Mouse (Mus musculus) frontal cortex, adult 2 months (tissue): ENCODE results near the gene Tmem53. TPM values are rescaled to one million over a fixed set of nuclear protein-coding genes. Genes with fewer than 3 reads are reported as not detected.

ENCODE experiments used
- DNase-seq, 2 experiments: peaks; one replicate each; pipeline ENCODE4 v3.0.0; 2022; ENCODE audit warnings: low spot score in 1 of 2; ENCODE audit errors: extremely low spot score in 1 of 2
- polyA plus RNA-seq: library from polyadenylated mRNA; depleted of rRNA; stranded (reverse); fragments of >200 nt; gene quantifications from 2 replicates; pipeline ENCODE4 v1.2.3, GENCODE M21; 2012; rRNA removed

The Tmem53 gene
- polyA plus RNA-seq: 6.3 and 7.9 TPM in 2 replicates

DNA sequence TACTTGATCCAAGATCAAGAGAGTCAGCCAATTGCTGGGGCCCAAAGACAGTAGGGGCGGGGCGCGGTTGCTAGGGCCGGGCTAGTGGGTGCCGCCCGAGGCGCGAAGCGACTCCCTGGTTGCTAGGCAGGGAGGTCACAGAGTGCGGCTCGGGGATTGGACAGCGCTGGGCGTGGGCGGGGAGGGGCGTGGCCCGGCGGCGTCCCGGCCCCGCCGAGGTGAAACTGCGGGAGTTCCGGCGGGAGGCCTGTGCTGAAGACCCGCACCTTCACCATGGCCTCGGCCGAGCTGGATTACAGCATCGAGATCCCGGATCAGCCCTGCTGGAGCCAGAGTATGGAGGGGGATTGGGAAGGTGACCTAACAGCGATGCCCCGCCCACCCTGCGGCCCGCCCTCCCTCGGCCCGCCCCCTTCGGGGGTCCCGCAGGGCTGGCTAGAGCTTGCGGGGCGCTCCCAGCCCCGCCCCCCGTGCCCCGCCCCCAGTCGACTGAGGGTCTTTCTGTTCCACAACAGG is at the start of gene Tmem53, which contains the start of gene Armh1:
TSS of gene Tmem53 (plus strand) at position 151 of the 516 bp plus-strand sequence.
TSS of gene Armh1 (minus strand) at position 325 of the 516 bp plus-strand sequence.
- peak; percentile 50 to 81 for DNase-seq

DNA sequence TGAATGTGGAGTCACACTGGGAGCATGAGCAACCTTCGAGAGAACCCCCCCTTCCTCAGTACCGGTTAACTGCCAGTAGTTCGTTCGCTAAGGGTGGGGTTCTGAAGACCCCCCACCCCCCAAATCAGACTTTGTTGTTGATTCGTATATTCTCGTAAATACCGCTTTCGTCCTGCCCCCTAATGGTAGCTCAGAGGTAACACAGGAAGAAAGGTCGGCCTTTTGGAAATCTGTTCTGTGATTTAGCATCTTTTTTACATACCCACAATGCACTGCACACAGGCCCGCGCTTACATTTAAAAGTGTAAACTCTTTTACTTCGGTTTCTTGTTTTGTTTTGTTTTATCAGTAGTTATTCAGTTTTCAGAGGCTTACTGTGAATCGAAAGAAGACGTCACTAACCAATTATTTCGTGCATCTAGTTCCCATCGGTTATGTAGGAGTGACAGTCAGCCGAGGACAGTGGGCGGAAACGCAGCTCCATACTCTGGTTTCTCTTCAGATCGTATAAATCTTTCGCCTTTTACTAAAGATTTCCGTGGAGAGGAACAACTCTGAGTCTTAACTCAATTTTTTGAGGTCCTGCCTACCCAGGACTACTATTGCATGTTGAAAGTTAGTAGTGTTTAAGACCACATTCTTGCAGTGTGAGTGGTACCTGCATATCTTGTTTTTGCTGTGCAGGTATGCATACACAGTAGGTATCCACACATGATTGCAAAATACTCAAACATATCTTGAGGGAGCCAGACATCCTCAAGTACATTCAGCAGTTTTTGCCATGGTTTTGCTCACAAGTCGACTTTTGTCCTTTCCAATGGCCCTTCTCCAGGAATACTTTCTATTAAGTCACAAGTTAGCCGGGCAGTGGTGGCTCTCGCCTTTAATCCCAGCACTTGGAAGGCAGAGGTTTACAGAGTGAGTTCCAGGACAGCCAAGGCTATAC is 49.4 kb upstream of the Tmem53 start:
- DNase-seq: peak in 1 of 2 experiments; percentile 65

DNA sequence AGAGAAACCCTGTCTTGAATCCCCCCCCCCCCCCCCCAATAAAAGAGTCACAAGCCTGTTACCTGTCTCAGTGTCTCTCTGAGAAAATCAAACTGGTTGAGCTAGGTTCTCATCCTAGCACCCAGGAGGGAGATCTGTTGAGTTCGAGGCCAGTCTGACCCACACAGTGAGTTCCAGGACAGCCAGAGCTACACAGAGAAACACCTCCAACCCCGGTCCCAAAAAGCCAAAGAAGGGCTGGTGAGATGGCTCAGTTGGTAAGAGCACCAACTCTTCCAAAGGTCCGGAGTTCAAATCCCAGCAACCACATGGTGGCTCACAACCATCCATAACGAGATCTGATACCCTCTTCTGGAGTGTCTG is 48.8 kb upstream of the Tmem53 start:
- no peak for DNase-seq

DNA sequence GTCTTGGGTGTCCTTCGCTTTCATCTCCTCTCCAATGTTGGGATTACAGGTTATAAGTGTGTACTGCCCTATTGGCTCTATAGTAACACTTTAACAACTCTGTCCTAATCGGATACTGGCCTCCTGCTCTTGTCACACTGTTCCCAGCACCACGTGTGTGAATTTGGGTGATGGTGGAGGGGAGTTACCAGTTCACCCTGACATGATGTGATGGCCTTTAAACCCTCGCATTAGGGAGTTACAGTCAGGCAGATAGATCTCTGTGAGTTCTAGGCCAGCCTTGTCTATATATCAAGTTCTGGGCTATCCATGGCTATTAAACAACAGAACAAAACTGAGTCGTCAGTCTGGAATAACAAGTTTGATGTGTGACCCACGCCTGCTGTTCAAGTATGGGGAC is 42.2 kb upstream of the Tmem53 start:
- no peak for DNase-seq

DNA sequence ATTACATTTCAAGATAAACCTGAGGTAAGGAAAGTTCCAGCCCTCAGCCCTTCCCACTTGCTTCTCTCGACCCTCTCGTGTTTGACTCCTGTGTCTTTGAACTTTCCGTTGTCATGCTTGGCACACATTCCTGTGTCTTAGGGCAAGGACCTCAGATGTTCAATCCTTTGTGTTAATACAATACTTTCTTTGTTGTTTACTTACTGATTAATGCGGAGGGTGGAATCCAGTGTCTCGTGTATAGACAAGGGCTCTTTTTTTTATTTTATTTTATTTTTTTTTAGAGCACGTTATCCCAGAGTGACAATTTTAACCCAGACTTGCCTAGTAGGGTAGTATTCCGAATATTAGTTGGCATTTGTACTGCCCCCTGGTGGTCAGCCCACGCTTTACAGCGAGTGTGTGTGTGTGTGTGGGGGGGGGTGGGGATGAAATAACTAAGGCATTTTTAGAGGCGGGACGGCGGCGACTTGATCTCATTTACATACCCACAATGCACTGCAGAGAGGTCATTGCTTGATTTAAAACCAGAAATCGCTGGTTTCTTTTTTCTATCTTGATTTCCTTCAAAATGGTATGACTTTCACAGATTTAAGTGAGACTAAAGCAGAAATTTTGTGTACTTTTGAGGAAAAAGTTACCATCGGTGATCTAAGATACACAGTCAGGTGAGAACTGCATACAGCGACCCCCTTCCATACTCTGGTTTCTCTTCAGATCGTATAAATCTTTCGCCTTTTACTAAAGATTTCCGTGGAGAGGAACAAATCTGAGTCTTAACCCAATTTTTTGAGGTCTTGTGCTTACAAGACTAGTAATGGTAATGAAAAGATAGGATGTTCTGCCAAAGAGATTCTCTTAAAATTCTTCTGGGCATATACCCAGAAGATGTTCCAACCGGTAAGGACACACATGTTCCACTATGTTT is 41.3 kb upstream of the Tmem53 start:
- DNase-seq: peak in 1 of 2 experiments; percentile 68

DNA sequence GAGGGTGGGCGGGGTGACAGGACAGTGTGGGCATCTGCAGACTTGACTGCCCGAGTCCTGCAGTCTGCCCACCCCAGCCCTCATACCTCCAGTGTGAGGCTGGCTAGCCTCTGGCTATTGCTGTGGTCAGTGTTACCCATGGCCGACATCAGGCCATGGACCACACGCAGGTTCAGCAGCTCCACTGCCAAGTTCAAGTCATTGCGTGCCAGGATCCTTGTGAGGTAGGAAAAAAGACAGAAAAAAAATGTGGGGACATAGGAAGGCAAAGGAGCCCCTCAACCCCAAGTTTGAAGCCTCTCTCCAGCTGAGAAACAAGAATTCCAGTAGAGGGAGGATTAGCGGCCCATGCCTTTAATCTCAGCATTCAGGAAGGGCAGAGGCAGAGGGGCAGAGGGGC is 37.5 kb upstream of the Tmem53 start:
- no peak for DNase-seq

DNA sequence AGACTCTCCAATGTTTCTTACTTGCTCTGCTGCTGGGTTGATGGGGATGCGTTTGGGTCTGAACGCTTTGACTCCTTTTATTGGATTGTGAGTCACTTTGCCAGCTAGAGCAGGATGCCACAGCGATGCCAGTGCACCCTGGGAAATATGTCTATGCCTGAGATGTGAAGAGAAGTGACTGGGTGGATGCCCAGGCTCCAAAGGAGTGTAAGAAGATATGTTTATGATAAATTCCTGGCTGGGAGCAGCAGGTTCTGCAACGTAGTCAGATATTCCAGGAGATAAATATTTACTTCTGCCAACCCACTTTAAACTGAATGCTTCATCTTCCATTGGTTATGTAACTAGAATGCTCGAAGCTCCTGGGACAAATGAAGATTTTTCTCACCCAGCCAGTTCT is 34.7 kb upstream of the Tmem53 start:
- DNase-seq: peak in 1 of 2 experiments; percentile 52

DNA sequence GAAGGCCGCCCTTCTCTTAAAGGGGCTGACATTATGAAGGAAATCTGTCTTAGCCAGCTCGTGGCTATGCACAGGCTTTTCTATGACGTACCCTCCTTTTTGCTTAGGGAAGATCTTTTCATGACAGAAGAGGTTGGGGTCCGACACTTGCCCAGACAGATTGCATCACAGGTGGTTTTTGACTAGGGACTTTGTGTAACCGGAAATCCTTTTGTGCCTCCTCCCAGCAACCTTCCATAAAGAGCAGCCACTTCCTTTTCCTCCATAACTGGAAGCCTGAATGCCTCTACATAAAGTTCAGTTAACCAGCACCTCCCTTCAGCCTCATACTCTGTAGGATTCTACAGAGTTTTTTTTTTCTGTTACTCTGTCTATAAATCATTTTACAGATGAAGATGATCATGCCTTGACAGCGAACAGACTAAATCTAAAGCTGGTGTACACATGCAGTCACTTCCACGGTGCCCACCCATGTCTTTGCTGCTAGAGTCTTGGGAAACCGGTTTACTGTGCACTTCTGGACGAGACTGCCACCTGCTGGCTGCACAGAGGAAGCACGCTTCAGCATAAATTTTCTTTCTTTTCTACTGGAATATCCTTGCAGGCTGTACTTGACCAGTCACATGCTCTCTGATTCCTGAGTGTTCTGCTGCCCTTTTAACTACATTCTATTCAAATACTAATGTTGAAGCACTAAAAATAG is 33.1 kb upstream of the Tmem53 start:
- DNase-seq: peak in 1 of 2 experiments; percentile 73

DNA sequence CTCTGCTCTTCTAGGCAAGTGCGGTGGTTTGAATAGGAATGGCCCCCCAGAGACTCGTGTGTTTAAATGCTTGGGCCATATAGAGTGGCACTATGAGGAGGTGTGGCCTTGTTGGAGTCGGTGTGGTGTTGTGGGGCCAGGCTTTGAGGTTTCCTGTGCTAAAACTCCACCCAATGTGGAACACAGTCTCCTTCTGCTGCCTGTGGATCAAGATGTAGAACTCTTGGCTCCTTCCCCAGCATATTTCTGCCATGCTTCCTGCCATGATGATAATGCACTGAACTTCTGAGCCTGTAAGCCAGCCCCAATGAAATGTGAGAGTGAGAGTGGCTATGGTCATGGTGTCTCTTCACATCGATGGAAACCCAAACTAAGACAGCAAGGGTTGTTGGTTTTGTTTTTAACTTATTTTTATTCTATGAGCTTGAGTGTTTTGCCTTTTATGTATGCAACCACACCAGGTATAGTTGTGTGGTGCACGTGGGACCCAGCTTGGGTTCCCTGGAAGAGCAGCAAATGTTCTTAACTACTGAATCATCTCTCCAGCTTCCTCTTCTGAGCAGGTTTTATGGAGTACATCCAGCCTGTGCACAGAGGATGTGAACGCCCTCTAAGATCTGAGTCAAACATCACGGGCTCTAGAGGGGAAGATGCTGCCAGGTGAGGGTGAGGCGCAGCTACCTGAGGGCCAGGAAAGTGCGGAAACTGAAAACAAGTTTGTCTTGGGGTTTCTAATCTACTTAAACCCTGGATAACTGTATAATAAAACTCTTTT is 30.8 kb upstream of the Tmem53 start:
- no peak for DNase-seq

DNA sequence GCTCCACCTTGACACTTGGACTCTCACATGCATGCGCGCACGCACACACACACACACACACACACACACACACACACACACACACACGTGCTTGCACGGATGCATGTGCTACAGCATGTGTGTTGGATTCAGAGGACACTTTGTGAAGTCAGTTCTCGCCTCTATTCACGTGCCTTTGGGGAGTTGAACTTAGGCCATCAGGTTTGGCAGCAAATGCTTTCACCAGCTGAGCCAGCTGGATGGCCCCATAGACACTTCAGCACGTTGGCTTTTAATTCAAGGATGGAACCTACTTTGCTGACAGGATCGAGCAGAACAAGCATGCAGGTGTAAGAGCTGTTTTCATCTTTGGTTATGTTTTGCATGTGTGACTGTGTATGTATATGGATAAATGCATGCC is 29.9 kb upstream of the Tmem53 start:
- no peak for DNase-seq

DNA sequence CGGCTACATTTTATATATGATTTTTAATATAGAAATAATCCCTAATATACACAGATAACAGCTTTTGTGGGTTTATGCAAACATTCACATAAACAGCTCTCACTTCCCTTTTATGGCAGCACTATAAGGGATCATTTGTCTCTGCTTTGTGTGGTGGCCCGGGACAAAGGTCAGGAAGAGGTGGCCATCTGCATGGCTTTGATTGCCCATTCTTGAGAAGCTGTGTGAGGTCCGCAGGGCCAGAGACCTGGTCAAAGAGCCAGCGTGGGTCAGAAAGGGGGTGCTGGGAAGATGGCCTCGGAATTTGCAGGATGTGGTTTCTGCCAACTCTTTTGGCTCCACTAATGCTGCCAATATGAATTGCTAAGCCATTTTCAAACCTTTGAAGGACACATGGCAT is 28.8 kb upstream of the Tmem53 start:
- DNase-seq: no peak

DNA sequence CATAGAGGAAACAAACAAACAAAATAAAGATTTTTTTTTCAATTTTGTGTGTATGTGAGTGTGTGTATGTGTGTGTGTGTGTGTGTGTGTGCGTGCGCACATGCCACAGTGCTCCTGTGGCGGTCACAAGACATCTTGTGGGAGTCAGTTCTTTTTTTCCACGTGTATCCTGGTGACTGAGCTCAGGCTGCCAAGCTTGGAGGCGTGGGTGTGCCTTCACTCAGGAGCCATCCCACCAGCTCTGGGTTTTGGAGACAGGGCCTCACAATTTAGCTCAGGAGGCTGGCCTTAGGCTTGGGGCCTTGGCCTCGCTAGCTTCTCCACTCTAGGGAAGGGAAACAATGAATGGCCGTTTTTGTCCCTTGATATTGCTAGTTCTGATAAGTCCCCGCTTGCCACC is 27.6 kb upstream of the Tmem53 start:
- no peak for DNase-seq

DNA sequence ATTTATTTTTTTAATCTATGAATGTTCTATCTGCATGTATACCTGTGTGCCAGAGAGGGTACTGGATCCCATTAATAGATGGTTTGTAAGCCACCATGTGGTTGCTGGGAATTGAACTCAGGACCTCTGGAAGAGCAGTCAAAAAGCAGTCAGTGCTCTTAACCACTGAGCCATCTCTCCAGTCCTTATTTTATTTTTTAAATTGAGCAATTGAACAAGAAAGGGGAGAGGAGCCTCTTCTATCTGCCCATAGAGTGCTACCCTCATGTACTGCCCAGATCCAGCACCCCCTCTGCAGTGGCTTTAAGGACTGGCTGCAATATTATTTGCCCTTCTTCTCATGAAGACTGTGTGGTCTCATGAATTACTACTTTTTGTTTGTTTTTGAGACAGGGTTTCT is 26.5 kb upstream of the Tmem53 start:
- no peak for DNase-seq

DNA sequence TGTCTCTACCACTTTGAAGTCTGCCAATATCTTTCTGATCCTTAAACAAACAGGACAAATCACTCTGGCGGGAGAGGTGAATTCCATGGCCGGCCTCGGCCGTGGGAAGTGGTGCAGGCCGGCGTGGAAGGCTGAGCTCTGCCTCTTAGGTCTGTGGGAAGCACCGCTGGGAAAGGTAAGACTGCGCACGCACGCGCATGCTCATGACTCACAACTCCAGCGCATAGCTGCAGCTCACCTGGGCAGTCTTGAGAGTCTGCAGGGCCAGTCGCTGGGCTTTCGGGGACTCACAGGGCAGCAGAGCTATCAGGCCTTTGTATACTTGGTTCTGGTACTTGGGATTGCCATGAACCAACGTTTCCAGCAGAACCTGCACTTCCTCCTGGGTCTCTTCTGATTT is 22.2 kb upstream of the Tmem53 start:
- no peak for DNase-seq

DNA sequence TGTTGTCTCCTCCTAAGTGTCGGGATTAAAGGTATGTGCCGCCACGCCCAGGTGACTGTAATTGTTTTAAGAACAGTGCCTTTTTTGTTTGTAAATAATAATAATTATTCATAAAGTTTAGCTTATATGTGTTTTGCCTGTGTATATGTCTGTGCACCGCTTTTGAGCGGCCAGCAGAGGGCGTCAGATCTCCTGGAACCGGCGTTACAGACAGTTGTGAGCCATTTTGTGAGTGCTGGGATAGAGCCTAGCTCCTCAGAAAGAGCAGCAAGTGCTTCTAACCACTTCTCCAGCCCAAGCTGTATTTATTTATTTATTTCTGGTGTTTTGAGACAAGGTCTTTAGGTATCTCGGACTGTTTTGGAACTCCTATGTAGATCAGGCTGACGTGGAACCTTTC is 21.4 kb upstream of the Tmem53 start:
- DNase-seq: no peak

DNA sequence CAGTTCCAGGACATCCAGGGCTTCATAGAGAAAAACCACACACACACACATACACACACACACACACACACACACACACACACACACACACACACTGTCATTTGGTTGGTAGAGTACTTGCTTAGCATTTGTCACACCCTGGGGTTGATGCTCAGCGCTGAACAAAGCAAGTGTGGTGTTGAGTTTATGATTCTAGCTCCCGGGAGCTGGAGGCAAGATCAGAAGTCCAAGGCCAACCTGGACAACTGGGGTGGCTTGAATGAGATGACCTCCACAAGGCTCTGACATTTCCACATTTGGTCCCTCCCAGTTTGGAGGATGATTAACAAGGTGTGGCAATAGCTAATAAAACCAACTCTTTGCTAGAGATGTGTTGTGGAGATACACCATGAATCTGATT is 20.5 kb upstream of the Tmem53 start:
- no peak for DNase-seq

DNA sequence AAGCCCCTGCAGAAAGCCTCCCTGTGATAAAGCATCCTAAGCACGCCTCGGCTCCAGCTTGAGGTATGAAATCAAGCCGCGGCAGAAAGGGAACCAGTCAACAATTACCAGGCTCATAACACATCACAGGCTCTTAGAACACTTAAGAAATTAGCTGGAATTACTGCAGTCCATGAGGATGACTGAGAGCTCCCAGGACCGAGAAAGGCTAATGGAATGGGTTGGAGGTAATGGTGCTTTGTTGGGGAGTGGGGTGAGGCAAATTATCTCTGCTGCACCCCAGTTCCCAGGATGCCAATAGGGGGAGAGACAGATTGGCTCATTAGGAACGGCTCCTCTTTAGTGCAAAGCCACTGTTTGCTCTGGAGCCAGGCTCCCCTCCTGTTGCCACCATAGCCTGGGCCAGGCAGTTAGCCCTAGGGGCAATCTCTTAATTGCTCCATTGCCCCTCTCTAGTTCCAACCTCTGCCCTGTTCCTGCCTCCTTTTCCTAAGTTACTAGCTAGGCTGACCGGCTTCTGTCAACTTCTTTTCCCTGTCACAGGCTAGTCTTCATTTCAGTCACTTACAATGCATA is 17.5 kb upstream of the Tmem53 start:
- DNase-seq: no peak

DNA sequence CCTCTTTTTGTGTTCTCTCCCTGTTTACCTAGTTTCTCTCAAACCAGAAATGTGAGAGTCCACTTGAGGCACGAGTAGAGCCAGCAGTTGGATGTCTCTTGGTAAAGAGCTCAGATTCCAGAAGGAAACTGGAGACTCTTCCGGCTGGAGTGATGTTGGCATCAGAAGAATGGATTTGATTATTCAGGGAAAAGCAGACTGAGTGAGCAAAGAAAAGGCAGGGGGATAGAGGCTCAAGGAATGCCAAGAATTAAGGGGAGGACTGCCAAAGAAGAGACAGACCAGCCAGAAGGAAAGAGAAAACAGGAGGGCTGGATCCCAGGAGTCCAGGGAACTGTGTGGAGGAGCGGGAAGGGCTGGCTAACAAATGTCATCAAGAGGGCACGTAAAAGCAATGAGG is 15.9 kb upstream of the Tmem53 start:
- DNase-seq: no peak

DNA sequence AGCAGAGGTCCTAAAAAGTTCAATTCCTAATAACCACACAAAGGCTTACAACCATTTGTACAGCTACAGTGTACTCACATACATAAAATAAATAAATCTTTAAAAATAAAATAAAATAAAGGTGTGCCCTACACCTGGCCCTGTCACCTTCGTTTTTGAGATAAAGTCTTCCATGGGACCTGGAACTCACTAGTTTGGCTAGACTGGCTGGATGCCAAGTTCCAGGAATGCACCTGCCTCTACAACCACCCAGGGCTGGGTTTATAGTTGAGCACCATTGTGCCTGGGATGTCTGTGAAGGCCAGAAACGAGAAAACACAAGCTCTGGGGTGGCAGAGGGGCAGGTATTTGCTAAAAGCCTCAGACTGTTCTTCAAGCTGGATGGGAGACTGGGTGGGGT is 12.6 kb upstream of the Tmem53 start:
- DNase-seq: no peak
